Mouse (Mus musculus) bone marrow macrophage, adult 2 months (primary cell): ENCODE data around the gene Ltn1.

ENCODE experiments used
- CTCF ChIP-seq: IDR thresholded peaks from 2 replicates; pipeline ENCODE4 v1.5.1; 2012; ENCODE audit warnings: low read depth, mild to moderate bottlenecking, low read length, moderate library complexity
- POLR2A ChIP-seq: IDR thresholded peaks from 2 replicates; pipeline ENCODE4 v1.6.1; 2012; ENCODE audit warnings: mild to moderate bottlenecking, low read depth, low read length, borderline replicate concordance

GRCm38 (mm10) chr16:87351386-87352105 is 80.9 kb downstream of the Ltn1 start:
- TF ChIP-seq CTCF (no peak), POLR2A (no peak)
